Mouse (Mus musculus): ENCODE measurements around the gene Gm10840. TPM values are rescaled to one million over a fixed set of nuclear protein-coding genes. Genes with fewer than 3 reads are reported as not detected.
"Not testable (repeated sequence)": the region's sequence is repeated elsewhere in the genome, so short reads cannot be mapped to it uniquely, and the experiment has no call there.

The Gm10840 gene
- total and polyA plus RNA-seq, 2 experiments: not detected

GRCm38 (mm10) chr11:106194155-106194541, 33.5 kb downstream of the Gm10840 start:
- H3K27me3 ChIP-seq (ENCODE audit: control insufficient read depth, insufficient read depth, low read length): no peaks in the 10 kb centered on the region
- peak overlapping the region; percentile 61 for H3K9ac ChIP-seq (ENCODE audit: low read depth, low read length)
- H3K27ac ChIP-seq (replicated peaks; ENCODE audit: insufficient read depth, low read depth, low read length): peak overlapping the region; percentile 66
- H3K4me3 ChIP-seq (ENCODE audit: insufficient read depth, low read depth, low read length): peak overlapping the region; percentile 49
- no peak for DNase-seq (ENCODE audit: extremely low read depth, low read depth, low spot score)
- H3K79me2 ChIP-seq (ENCODE audit: control insufficient read depth, insufficient read depth, low read length): no peaks in the 10 kb centered on the region
- peaks cover 15% of the 10 kb centered on the region for H3K36me3 ChIP-seq (ENCODE audit: control insufficient read depth, insufficient read depth, low read length)
- H3K4me1 ChIP-seq (ENCODE audit: control insufficient read depth, insufficient read depth, low read length): peaks cover 8% of the 10 kb centered on the region; the same call in 1 of the 2 replicates
- 33% methylated on average over 3 of the region's 3 CpGs for WGBS
- no peak for TF ChIP-seq CTCF (IDR thresholded peaks at IDR 0.05; ENCODE audit: low read depth, low read length)
- no peak for TF ChIP-seq POLR2A (IDR thresholded peaks at IDR 0.05; ENCODE audit: extremely low read depth, insufficient read depth, low read length)

- Histone ChIP-seq H3K79me2 (ENCODE audit: control insufficient read depth, insufficient read depth, low read length) (no peaks in the 10 kb centered on the region), H3K4me1 (ENCODE audit: control insufficient read depth, insufficient read depth, low read length) (peaks cover 8% of the 10 kb centered on the region; the same call in 1 of the 2 replicates), H3K36me3 (ENCODE audit: control insufficient read depth, insufficient read depth, low read length) (peaks cover 15% of the 10 kb centered on the region), H3K4me3 (ENCODE audit: insufficient read depth, low read depth, low read length) (no peak overlapping the region), H3K9ac (ENCODE audit: low read depth, low read length) (no peak overlapping the region), H3K27me3 (ENCODE audit: control insufficient read depth, insufficient read depth, low read length) (no peaks in the 10 kb centered on the region), H3K27ac (replicated peaks; ENCODE audit: insufficient read depth, low read depth, low read length) (0 out of 2 replicates have a peak overlapping the region, but pooled peaks have one; percentile 22)
- TF ChIP-seq POLR2A (IDR thresholded peaks at IDR 0.05; ENCODE audit: extremely low read depth, insufficient read depth, low read length) (no peak), CTCF (IDR thresholded peaks at IDR 0.05; ENCODE audit: low read depth, low read length) (no peak)
- DNase-seq (ENCODE audit: extremely low read depth, low read depth, low spot score): no peak
- 70% methylated on average over 7 of the region's 7 CpGs for WGBS
Observed at GRCm38 (mm10) chr11:106194891-106195290, 34.2 kb downstream of the Gm10840 start.

- no peaks in the 10 kb centered on the region for H3K27me3 ChIP-seq (ENCODE audit: control insufficient read depth, insufficient read depth, low read length)
- H3K79me2 ChIP-seq (ENCODE audit: control insufficient read depth, insufficient read depth, low read length): no peaks in the 10 kb centered on the region
- H3K27ac ChIP-seq (replicated peaks; ENCODE audit: insufficient read depth, low read depth, low read length): no peak overlapping the region
- H3K4me3 ChIP-seq (ENCODE audit: insufficient read depth, low read depth, low read length): no peak overlapping the region
- peaks cover 8% of the 10 kb centered on the region; the same call in 1 of the 2 replicates for H3K4me1 ChIP-seq (ENCODE audit: control insufficient read depth, insufficient read depth, low read length)
- DNase-seq (ENCODE audit: extremely low read depth, low read depth, low spot score): no peak
- no peak for TF ChIP-seq POLR2A (IDR thresholded peaks at IDR 0.05; ENCODE audit: extremely low read depth, insufficient read depth, low read length)
- no peak for TF ChIP-seq CTCF (IDR thresholded peaks at IDR 0.05; ENCODE audit: low read depth, low read length)
- peaks cover 15% of the 10 kb centered on the region for H3K36me3 ChIP-seq (ENCODE audit: control insufficient read depth, insufficient read depth, low read length)
- H3K9ac ChIP-seq (ENCODE audit: low read depth, low read length): no peak overlapping the region
Observed at GRCm38 (mm10) chr11:106195341-106195740, 34.7 kb downstream of the Gm10840 start.

GRCm38 (mm10) chr11:106198277-106198676, 37.6 kb downstream of the Gm10840 start:
- Histone ChIP-seq H3K79me2 (ENCODE audit: control insufficient read depth, insufficient read depth, low read length) (no peaks in the 10 kb centered on the region), H3K4me1 (ENCODE audit: control insufficient read depth, insufficient read depth, low read length) (peaks cover 11% of the 10 kb centered on the region; the same call in 1 of the 2 replicates), H3K27ac (replicated peaks; ENCODE audit: insufficient read depth, low read depth, low read length) (no peak overlapping the region), H3K4me3 (ENCODE audit: insufficient read depth, low read depth, low read length) (no peak overlapping the region), H3K27me3 (ENCODE audit: control insufficient read depth, insufficient read depth, low read length) (no peaks in the 10 kb centered on the region), H3K36me3 (ENCODE audit: control insufficient read depth, insufficient read depth, low read length) (peaks cover 34% of the 10 kb centered on the region), H3K9ac (ENCODE audit: low read depth, low read length) (no peak overlapping the region)
- no peak for DNase-seq (ENCODE audit: extremely low read depth, low read depth, low spot score)
- 86% methylated on average over 4 of the region's 4 CpGs for WGBS
- TF ChIP-seq CTCF (IDR thresholded peaks at IDR 0.05; ENCODE audit: low read depth, low read length) (no peak), POLR2A (IDR thresholded peaks at IDR 0.05; ENCODE audit: extremely low read depth, insufficient read depth, low read length) (no peak)

- H3K4me1 ChIP-seq (ENCODE audit: control insufficient read depth, insufficient read depth, low read length); H3K9ac ChIP-seq (ENCODE audit: low read depth, low read length); H3K79me2 ChIP-seq (ENCODE audit: control insufficient read depth, insufficient read depth, low read length); H3K27ac ChIP-seq (replicated peaks; ENCODE audit: insufficient read depth, low read depth, low read length); DNase-seq (ENCODE audit: extremely low read depth, low read depth, low spot score); H3K27me3 ChIP-seq (ENCODE audit: control insufficient read depth, insufficient read depth, low read length); H3K4me3 ChIP-seq (ENCODE audit: insufficient read depth, low read depth, low read length): not testable (repeated sequence)
- 91% methylated on average over 7 of the region's 7 CpGs for WGBS
- peaks cover 47% of the 10 kb centered on the region for H3K36me3 ChIP-seq (ENCODE audit: control insufficient read depth, insufficient read depth, low read length)
Observed at GRCm38 (mm10) chr11:106199997-106200396, 39.3 kb downstream of the Gm10840 start.

GRCm38 (mm10) chr11:106200756-106201155, 40.1 kb downstream of the Gm10840 start:
- H3K27me3 ChIP-seq (ENCODE audit: control insufficient read depth, insufficient read depth, low read length): no peaks in the 10 kb centered on the region
- TF ChIP-seq CTCF (IDR thresholded peaks at IDR 0.05; ENCODE audit: low read depth, low read length) (no peak), POLR2A (IDR thresholded peaks at IDR 0.05; ENCODE audit: extremely low read depth, insufficient read depth, low read length) (no peak)
- H3K36me3 ChIP-seq (ENCODE audit: control insufficient read depth, insufficient read depth, low read length): peaks cover 54% of the 10 kb centered on the region
- no peaks in the 10 kb centered on the region for H3K79me2 ChIP-seq (ENCODE audit: control insufficient read depth, insufficient read depth, low read length)
- peak overlapping the region; percentile 38; the same call in 1 of the 2 replicates for H3K27ac ChIP-seq (replicated peaks; ENCODE audit: insufficient read depth, low read depth, low read length)
- WGBS: 59% methylated on average over 6 of the region's 6 CpGs
- no peak overlapping the region for H3K4me3 ChIP-seq (ENCODE audit: insufficient read depth, low read depth, low read length)
- no peak for DNase-seq (ENCODE audit: extremely low read depth, low read depth, low spot score)
- H3K4me1 ChIP-seq (ENCODE audit: control insufficient read depth, insufficient read depth, low read length): 0 out of 2 replicates have a peak, but pooled peaks cover 3% of the 10 kb centered on the region
- no peak overlapping the region for H3K9ac ChIP-seq (ENCODE audit: low read depth, low read length)

All from liver, adult 2 months (tissue).